Mouse (Mus musculus): ENCODE results near the gene Abca5. TPM values are rescaled to one million over a fixed set of nuclear protein-coding genes. Genes with fewer than 3 reads are reported as not detected.

The Abca5 gene
- total and polyA plus RNA-seq, 2 experiments from 2014 or later = 13.7 to 23.0 TPM

GRCm38 (mm10) chr11:110257061-110257460 lies 80.5 kb downstream of the Abca5 start:
- WGBS = 92% methylated on average over 4 of the region's 4 CpGs
- Histone ChIP-seq H3K27ac (ENCODE audit: low read depth, low read length) (no peak overlapping the region), H3K4me2 (ENCODE audit: low read depth, low read length, poor library complexity, severe bottlenecking) (no peak overlapping the region), H3K9me3 (ENCODE audit: low read length) (no peaks in the 10 kb centered on the region), H3K4me1 (ENCODE audit: insufficient read depth, low read length) (no peaks in the 10 kb centered on the region), H3K36me3 (ENCODE audit: insufficient read depth, low read length) (no peaks in the 10 kb centered on the region), H3K27me3 (ENCODE audit: insufficient read depth, low read length) (no peaks in the 10 kb centered on the region), H3K9ac (replicated peaks; ENCODE audit: low read length, poor library complexity, severe bottlenecking) (no peak overlapping the region), H3K4me3 (ENCODE audit: low read depth, low read length) (no peak overlapping the region)
- no peak for TF ChIP-seq CTCF (IDR thresholded peaks at IDR 0.05)
- ATAC-seq (ENCODE audit: low FRiP score) = no peak
- DNase-seq (ENCODE audit: low spot score) = no peak

- no peak for DNase-seq (ENCODE audit: low spot score)
- no peaks in the 10 kb centered on the region for H3K4me1 ChIP-seq (ENCODE audit: insufficient read depth, low read length)
- no peak overlapping the region for H3K9ac ChIP-seq (replicated peaks; ENCODE audit: low read length, poor library complexity, severe bottlenecking)
- no peaks in the 10 kb centered on the region for H3K9me3 ChIP-seq (ENCODE audit: low read length)
- no peak for TF ChIP-seq CTCF (IDR thresholded peaks at IDR 0.05)
- WGBS = 90% methylated on average over 3 of the region's 3 CpGs
- no peak overlapping the region for H3K4me2 ChIP-seq (ENCODE audit: low read depth, low read length, poor library complexity, severe bottlenecking)
- no peak for ATAC-seq (ENCODE audit: low FRiP score)
- H3K27me3 ChIP-seq (ENCODE audit: insufficient read depth, low read length) = no peaks in the 10 kb centered on the region
- no peak overlapping the region for H3K4me3 ChIP-seq (ENCODE audit: low read depth, low read length)
- H3K36me3 ChIP-seq (ENCODE audit: insufficient read depth, low read length) = no peaks in the 10 kb centered on the region
- no peak overlapping the region for H3K27ac ChIP-seq (ENCODE audit: low read depth, low read length)
Observed at GRCm38 (mm10) chr11:110252256-110252655, 85.3 kb downstream of the Abca5 start.

GRCm38 (mm10) chr11:110251534-110251933 lies 86.0 kb downstream of the Abca5 start, which contains the start of gene Abca6:
Gene Abca6, minus strand, starts transcription at chr11:110251776.
- WGBS = 14% methylated on average over 8 of the region's 8 CpGs
- H3K27ac ChIP-seq (ENCODE audit: low read depth, low read length) = no peak within 1 kb of the TSS
- no peak for TF ChIP-seq CTCF (IDR thresholded peaks at IDR 0.05)
- no peaks in the 10 kb centered on the region for H3K27me3 ChIP-seq (ENCODE audit: insufficient read depth, low read length)
- no peaks in the 10 kb centered on the region for H3K36me3 ChIP-seq (ENCODE audit: insufficient read depth, low read length)
- peak within 1 kb of the TSS; percentile 25; the same call in 1 of the 2 replicates for H3K4me3 ChIP-seq (ENCODE audit: low read depth, low read length)
- H3K4me2 ChIP-seq (ENCODE audit: low read depth, low read length, poor library complexity, severe bottlenecking) = peak within 1 kb of the TSS; percentile 41
- H3K9ac ChIP-seq (replicated peaks; ENCODE audit: low read length, poor library complexity, severe bottlenecking) = no peak within 1 kb of the TSS
- no peaks in the 10 kb centered on the region for H3K4me1 ChIP-seq (ENCODE audit: insufficient read depth, low read length)
- ATAC-seq (ENCODE audit: low FRiP score) (no peak), DNase-seq (ENCODE audit: low spot score) (peak; percentile 46)
- no peaks in the 10 kb centered on the region for H3K9me3 ChIP-seq (ENCODE audit: low read length)

GRCm38 (mm10) chr11:110244730-110245129 lies 92.8 kb downstream of the Abca5 start:
- Histone ChIP-seq H3K4me2 (ENCODE audit: low read depth, low read length, poor library complexity, severe bottlenecking) (no peak overlapping the region), H3K9me3 (ENCODE audit: low read length) (no peaks in the 10 kb centered on the region), H3K4me3 (ENCODE audit: low read depth, low read length) (no peak overlapping the region), H3K27ac (ENCODE audit: low read depth, low read length) (no peak overlapping the region), H3K36me3 (ENCODE audit: insufficient read depth, low read length) (no peaks in the 10 kb centered on the region), H3K4me1 (ENCODE audit: insufficient read depth, low read length) (no peaks in the 10 kb centered on the region), H3K27me3 (ENCODE audit: insufficient read depth, low read length) (no peaks in the 10 kb centered on the region), H3K9ac (replicated peaks; ENCODE audit: low read length, poor library complexity, severe bottlenecking) (no peak overlapping the region)
- no peak for TF ChIP-seq CTCF (IDR thresholded peaks at IDR 0.05)
- no peak for DNase-seq (ENCODE audit: low spot score)
- no peak for ATAC-seq (ENCODE audit: low FRiP score)
- 91% methylated on average over 10 of the region's 10 CpGs for WGBS

GRCm38 (mm10) chr11:110237466-110237865 lies 100.0 kb downstream of the Abca5 start:
- TF ChIP-seq CTCF (IDR thresholded peaks at IDR 0.05) = no peak
- Histone ChIP-seq H3K9ac (replicated peaks; ENCODE audit: low read length, poor library complexity, severe bottlenecking) (no peak overlapping the region), H3K36me3 (ENCODE audit: insufficient read depth, low read length) (no peaks in the 10 kb centered on the region), H3K4me3 (ENCODE audit: low read depth, low read length) (no peak overlapping the region), H3K27ac (ENCODE audit: low read depth, low read length) (no peak overlapping the region), H3K4me2 (ENCODE audit: low read depth, low read length, poor library complexity, severe bottlenecking) (no peak overlapping the region), H3K9me3 (ENCODE audit: low read length) (no peaks in the 10 kb centered on the region), H3K4me1 (ENCODE audit: insufficient read depth, low read length) (no peaks in the 10 kb centered on the region), H3K27me3 (ENCODE audit: insufficient read depth, low read length) (no peaks in the 10 kb centered on the region)
- WGBS = 86% methylated on average over 2 of the region's 2 CpGs
- ATAC-seq (ENCODE audit: low FRiP score) (no peak), DNase-seq (ENCODE audit: low spot score) (no peak)

GRCm38 (mm10) chr11:110232975-110233374 lies 104.5 kb downstream of the Abca5 start:
- Histone ChIP-seq H3K4me2 (ENCODE audit: low read depth, low read length, poor library complexity, severe bottlenecking) (no peak overlapping the region), H3K27ac (ENCODE audit: low read depth, low read length) (no peak overlapping the region), H3K4me3 (ENCODE audit: low read depth, low read length) (no peak overlapping the region), H3K9ac (replicated peaks; ENCODE audit: low read length, poor library complexity, severe bottlenecking) (no peak overlapping the region), H3K4me1 (ENCODE audit: insufficient read depth, low read length) (no peaks in the 10 kb centered on the region), H3K27me3 (ENCODE audit: insufficient read depth, low read length) (no peaks in the 10 kb centered on the region), H3K9me3 (ENCODE audit: low read length) (no peaks in the 10 kb centered on the region), H3K36me3 (ENCODE audit: insufficient read depth, low read length) (no peaks in the 10 kb centered on the region)
- TF ChIP-seq CTCF (IDR thresholded peaks at IDR 0.05) = peak; percentile 14; the same call in 1 of the 2 replicates
- DNase-seq (ENCODE audit: low spot score) (no peak), ATAC-seq (ENCODE audit: low FRiP score) (no peak)

Other genes with a start within 250 kb of the Abca5 start
- gene Abca8a, start 241.7 kb downstream of the Abca5 start, total RNA-seq (2014; rRNA removed) = 0.71 and 8.3 TPM in 2 replicates
- 0.37 and 0.39 TPM in 2 replicates for gene Abca8a, start 241.7 kb downstream of the Abca5 start, polyA plus RNA-seq (2015; fragmentation: Nextera tagmentation; extraction: Ambion mirVana)
- 8.5 and 9.8 TPM in 2 replicates for gene Abca9, start 169.5 kb downstream of the Abca5 start, total RNA-seq (2014; rRNA removed)
- gene Abca9, start 169.5 kb downstream of the Abca5 start, polyA plus RNA-seq (2015; fragmentation: Nextera tagmentation; extraction: Ambion mirVana) = 2.3 and 2.4 TPM in 2 replicates
- gene Abca6, start 85.9 kb downstream of the Abca5 start, total RNA-seq (2014; rRNA removed) = 0.44 and 2.0 TPM in 2 replicates
- 0.29 and 0.49 TPM in 2 replicates for gene Abca6, start 85.9 kb downstream of the Abca5 start, polyA plus RNA-seq (2015; fragmentation: Nextera tagmentation; extraction: Ambion mirVana)
- 12.3 and 14.9 TPM in 2 replicates for gene Map2k6, start 61.4 kb upstream of the Abca5 start, total RNA-seq (2014; rRNA removed)
- 10.1 and 10.6 TPM in 2 replicates for gene Map2k6, start 61.4 kb upstream of the Abca5 start, polyA plus RNA-seq (2015; fragmentation: Nextera tagmentation; extraction: Ambion mirVana)

Data from midbrain, postnatal 0 days (tissue).